Mouse (Mus musculus) ES-Bruce4 (cell line): ENCODE results near the gene Hivep3.

Experiments
- CTCF ChIP-seq: IDR thresholded peaks from one replicate; pipeline ENCODE4 v1.8.1; 2011; ENCODE audit warnings: low read depth, low read length
- EP300 ChIP-seq: IDR thresholded peaks from 2 replicates; pipeline ENCODE4 v1.6.1; 2011; ENCODE audit warnings: low read depth, low read length; ENCODE audit not compliant: insufficient read depth

- TF ChIP-seq CTCF (no peak), EP300 (no peak)
Measured at GRCm38 (mm10) chr4:119895504-119895903, 161.9 kb downstream of the Hivep3 start.
